Comparison of ENCODE assay signal across 27 mouse cellular contexts in genomic region chr15:100268916-100269315, GRCm38 (mm10). TPM values are rescaled to one million over a fixed set of nuclear protein-coding genes. Genes with fewer than 3 reads are reported as not detected.
DNase-seq lines count a peak whose midpoint lies in the region; TF ChIP-seq lines count a peak whose summit lies in the region.
"Had no signal": no experiment of that assay in that cellular context is flagged by ENCODE, and none has a peak within 500 bp of the region (broad histone marks: within the 10 kb centered on the region; RNA-seq: fewer than 3 reads in every experiment).

No protein-coding gene starts in this region.

- DNase-seq in ES-E14 (ENCODE audit: low read depth, low spot score) (no peak), ZHBTc4 (ENCODE audit: low read depth, low spot score) (peak; percentile 51)
- no peak for DNase-seq in thymus, adult 2 months
- no peak for DNase-seq in embryo, embryonic 11 days
- DNase-seq in kidney, postnatal 25 days: no peak
- DNase-seq: adrenal gland, adult 8-10 months; adrenal gland, postnatal 14 days; adrenal gland, postnatal 36 days; cerebellum, adult 11 months; cerebellum, adult 18-20 months; cerebellum, adult 8-10 months; cerebellum, adult 9-11 months; cerebellum, postnatal 14 days; cerebellum, postnatal 36 days; forebrain, postnatal 0 days had no signal

- TF ChIP-seq POLR2A in ES-Bruce4 (IDR thresholded peaks at IDR 0.05; ENCODE audit: insufficient read depth, low read length): no peak
- no peak for TF ChIP-seq POLR2A in thymus, adult 2 months (IDR thresholded peaks at IDR 0.05; ENCODE audit: control insufficient read depth, extremely low read depth, insufficient read depth, low read length, poor library complexity)

- peak overlapping the region; percentile 82 for H3K4me3 ChIP-seq in E14TG2a.4 (replicated peaks; ENCODE audit: low read length)
- no peak overlapping the region for H3K4me3 ChIP-seq in ES-Bruce4 (ENCODE audit: low read depth, low read length)
- H3K4me3 ChIP-seq in ES-E14 (ENCODE audit: insufficient read depth in 1 of 2, low read depth in 1 of 2, low read length in 2 of 2, poor library complexity in 1 of 2, severe bottlenecking in 1 of 2): no peak overlapping the region
- no peak overlapping the region for H3K4me3 ChIP-seq in thymus, adult 2 months (ENCODE audit: control insufficient read depth, insufficient read depth, low read length)
- H3K4me3 ChIP-seq: embryonic facial prominence, embryonic 10.5 days; embryonic facial prominence, embryonic 12.5 days; forebrain, embryonic 13.5 days; forebrain, embryonic 15.5 days had no signal

- 93% methylated on average over 2 of the region's 2 CpGs for whole genome bisulfite sequencing in thymus, adult 2 months

- H3K9ac ChIP-seq in ES-Bruce4 (ENCODE audit: low read depth, poor library complexity, severe bottlenecking) (no peak overlapping the region), ES-E14 (ENCODE audit: insufficient read depth, low read depth, low read length, poor library complexity, severe bottlenecking) (no peak overlapping the region)
- H3K9ac ChIP-seq: embryonic facial prominence, embryonic 12.5 days; forebrain, embryonic 13.5 days; forebrain, embryonic 15.5 days; forebrain, postnatal 0 days had no signal

- H3K27me3 ChIP-seq in E14TG2a.4 (ENCODE audit: insufficient read depth, low read length) (no peaks in the 10 kb centered on the region), ES-Bruce4 (ENCODE audit: control insufficient read depth, insufficient read depth, low read length, poor library complexity, severe bottlenecking) (no peaks in the 10 kb centered on the region)
- no peaks in the 10 kb centered on the region for H3K27me3 ChIP-seq in thymus, adult 2 months (ENCODE audit: control insufficient read depth, insufficient read depth, low read length)
- H3K27me3 ChIP-seq: embryonic facial prominence, embryonic 12.5 days; forebrain, embryonic 13.5 days; forebrain, embryonic 15.5 days had no signal

- H3K27ac ChIP-seq in ES-Bruce4 (ENCODE audit: insufficient read depth, low read length) (peak overlapping the region; percentile 92), ES-E14 (ENCODE audit: insufficient read depth, low read depth, low read length, poor library complexity, severe bottlenecking) (peak overlapping the region; percentile 99)
- H3K27ac ChIP-seq in thymus, adult 2 months (ENCODE audit: control insufficient read depth, insufficient read depth, low read length): no peak overlapping the region
- H3K27ac ChIP-seq: embryonic facial prominence, embryonic 10.5 days; embryonic facial prominence, embryonic 12.5 days; forebrain, embryonic 13.5 days; forebrain, embryonic 15.5 days had no signal

- peaks cover 15% of the 10 kb centered on the region for H3K36me3 ChIP-seq in E14TG2a.4 (ENCODE audit: insufficient read depth, low read length)
- H3K36me3 ChIP-seq in ES-Bruce4 (ENCODE audit: control insufficient read depth, insufficient read depth, low read length, poor library complexity, severe bottlenecking): no peaks in the 10 kb centered on the region
- H3K36me3 ChIP-seq in ES-E14 (ENCODE audit: control insufficient read depth, insufficient read depth, low read length, poor library complexity, severe bottlenecking): peaks cover 11% of the 10 kb centered on the region; the same call in 1 of the 2 replicates
- no peaks in the 10 kb centered on the region for H3K36me3 ChIP-seq in thymus, adult 2 months (ENCODE audit: control insufficient read depth, insufficient read depth, low read length)
- H3K36me3 ChIP-seq: embryonic facial prominence, embryonic 10.5 days; embryonic facial prominence, embryonic 12.5 days; forebrain, embryonic 15.5 days had no signal

- H3K4me1 ChIP-seq in E14TG2a.4 (replicated peaks; ENCODE audit: low read depth, low read length) (peaks cover 18% of the 10 kb centered on the region), ES-Bruce4 (ENCODE audit: control insufficient read depth, insufficient read depth, low read length) (no peaks in the 10 kb centered on the region), ES-E14 (ENCODE audit: control insufficient read depth in 2 of 2, insufficient read depth in 2 of 2, low read length in 2 of 2, poor library complexity in 1 of 2) (no peaks in the 10 kb centered on the region; a peak in 1 of 4 replicates)
- no peaks in the 10 kb centered on the region for H3K4me1 ChIP-seq in thymus, adult 2 months (replicated peaks; ENCODE audit: control insufficient read depth, insufficient read depth, low read length)
- H3K4me1 ChIP-seq: embryonic facial prominence, embryonic 10.5 days; embryonic facial prominence, embryonic 12.5 days; forebrain, embryonic 13.5 days; forebrain, embryonic 15.5 days had no signal

- TF ChIP-seq CTCF in E14TG2a.4 (conservative IDR thresholded peaks at IDR 0.05; ENCODE audit: low read length) (no peak), ES-Bruce4 (IDR thresholded peaks at IDR 0.05; ENCODE audit: low read depth, low read length) (no peak)
- TF ChIP-seq CTCF in thymus, adult 2 months (IDR thresholded peaks at IDR 0.05; ENCODE audit: borderline replicate concordance, control insufficient read depth, extremely low read depth, insufficient read depth, low read length, poor library complexity): no peak

- H3K9me3 ChIP-seq in E14TG2a.4 (ENCODE audit: low read length) (peaks cover 44% of the 10 kb centered on the region), ES-Bruce4 (replicated peaks; ENCODE audit: control insufficient read depth, insufficient read depth, low read length, poor library complexity, severe bottlenecking) (peaks cover 17% of the 10 kb centered on the region), ES-E14 (ENCODE audit: control insufficient read depth, insufficient read depth, low read depth, low read length) (peaks cover 7% of the 10 kb centered on the region)
- H3K9me3 ChIP-seq: embryonic facial prominence, embryonic 12.5 days; forebrain, embryonic 13.5 days; forebrain, embryonic 15.5 days had no signal

- in situ Hi-C loops in ES-E14 (cut with MboI; ENCODE audit: low sequenced_read_pairs in 2 of 2, unreplicated experiment in 2 of 2): no loop called here

- no peak for TF ChIP-seq EP300 in ES-Bruce4 (IDR thresholded peaks at IDR 0.05; ENCODE audit: insufficient read depth, low read depth, low read length)

TF ChIP-seq in ES-E14, 5 proteins besides CTCF, POLR2A, EP300 and RAD21:
- TF ChIP-seq CHD2 (IDR thresholded peaks at IDR 0.05; ENCODE audit: low read depth, low read length): no peak
- TF ChIP-seq ZC3H11A (IDR thresholded peaks at IDR 0.05; ENCODE audit: borderline replicate concordance, low read depth, low read length): no peak
- no peak for TF ChIP-seq ZNF384 (IDR thresholded peaks at IDR 0.05; ENCODE audit: low read depth, low read length)
- TF ChIP-seq MAFK (IDR thresholded peaks at IDR 0.05; ENCODE audit: insufficient read depth, low read depth, low read length): no peak
- TF ChIP-seq HCFC1 (IDR thresholded peaks at IDR 0.05; ENCODE audit: borderline replicate concordance, insufficient read depth, low read length): no peak
TF ChIP-seq in ES-E14: peak in this region for 0.

RNA-seq across cellular contexts. Expression of gene Tmprss12, which starts 11.7 kb away (rescaled TPM):
- 3.2 and 4.1 TPM in 2 replicates for polyA plus RNA-seq in ES-Bruce4 (2011; ENCODE audit: insufficient read depth, insufficient read length, low read depth, missing spikeins)
- 1.5 and 1.6 TPM in 2 replicates for total RNA-seq in ES-E14 (2012; rRNA removed)
- polyA plus RNA-seq in thymus, adult 2 months (2012; rRNA removed): not detected in 2 replicates
- total RNA-seq: adrenal gland, adult 8-10 months; adrenal gland, postnatal 14 days; adrenal gland, postnatal 36 days; common myeloid progenitor, adult 5-6 weeks; forebrain, postnatal 0 days; MEL had no signal
- polyA plus RNA-seq: brain, embryonic 14.5 days; C2C12; embryonic facial prominence, embryonic 10.5 days; embryonic facial prominence, embryonic 12.5 days; embryonic facial prominence, embryonic 14.5 days; forebrain, embryonic 11.5 days; forebrain, embryonic 13.5 days; forebrain, embryonic 15.5 days; forebrain, postnatal 0 days had no signal

RNA-seq across cellular contexts. Expression of gene Mettl7a1, which starts 35.0 kb away (rescaled TPM):
- 9.7 and 11.5 TPM in 2 replicates for polyA plus RNA-seq in ES-Bruce4 (2011; ENCODE audit: insufficient read depth, insufficient read length, low read depth, missing spikeins)
- total RNA-seq in ES-E14 (2012; rRNA removed): 11.6 and 21.7 TPM in 2 replicates
- polyA plus RNA-seq in thymus, adult 2 months (2012; rRNA removed): 18.9 TPM in 2 replicates

RNA-seq across cellular contexts. Expression of gene Atf1, which starts 41.3 kb away (rescaled TPM):
- polyA plus RNA-seq in ES-Bruce4 (2011; ENCODE audit: insufficient read depth, insufficient read length, low read depth, missing spikeins): 55.8 and 60.3 TPM in 2 replicates
- total RNA-seq in ES-E14 (2012; rRNA removed): 26.4 and 47.2 TPM in 2 replicates
- polyA plus RNA-seq in thymus, adult 2 months (2012; rRNA removed): 86.4 and 110 TPM in 2 replicates
